Mouse (Mus musculus): ENCODE results near the gene Cldn14. TPM values are rescaled to one million over a fixed set of nuclear protein-coding genes. Genes with fewer than 3 reads are reported as not detected.
"Not testable (repeated sequence)": the region's sequence is repeated elsewhere in the genome, so short reads cannot be mapped to it uniquely, and the experiment has no call there.

Cldn14 gene
- total RNA-seq, 2 experiments from 2014 or later, result not detected

GRCm38 (mm10) chr16:94010156-94010555 lies 1.5 kb upstream of the Cldn14 start:
- ATAC-seq (replicated peaks; ENCODE audit: poor library complexity, severe bottlenecking), result no peak

GRCm38 (mm10) chr16:94009356-94009755 lies 719 bp upstream of the Cldn14 start:
- no peak for ATAC-seq (replicated peaks; ENCODE audit: poor library complexity, severe bottlenecking)

- peak; percentile 49 for ATAC-seq (replicated peaks; ENCODE audit: poor library complexity, severe bottlenecking)
These were observed 1.7 kb downstream of the Cldn14 start for GRCm38 (mm10) chr16:94006706-94007665.

GRCm38 (mm10) chr16:94003478-94003877 lies 5.2 kb downstream of the Cldn14 start:
- no peak for ATAC-seq (replicated peaks; ENCODE audit: poor library complexity, severe bottlenecking)

GRCm38 (mm10) chr16:94001366-94001765 lies 7.3 kb downstream of the Cldn14 start:
- ATAC-seq (replicated peaks; ENCODE audit: poor library complexity, severe bottlenecking), result no peak

GRCm38 (mm10) chr16:93998895-93999294 lies 9.7 kb downstream of the Cldn14 start:
- no peak for ATAC-seq (replicated peaks; ENCODE audit: poor library complexity, severe bottlenecking)

- ATAC-seq (replicated peaks; ENCODE audit: poor library complexity, severe bottlenecking), result no peak
These were observed 25.1 kb downstream of the Cldn14 start for GRCm38 (mm10) chr16:93983576-93983975.

- peak; percentile 83 for ATAC-seq (replicated peaks; ENCODE audit: poor library complexity, severe bottlenecking)
These were observed 26.3 kb downstream of the Cldn14 start for GRCm38 (mm10) chr16:93982341-93982740.

- ATAC-seq (replicated peaks; ENCODE audit: poor library complexity, severe bottlenecking), result no peak
These were observed 27.3 kb downstream of the Cldn14 start for GRCm38 (mm10) chr16:93981190-93981841.

- ATAC-seq (replicated peaks; ENCODE audit: poor library complexity, severe bottlenecking), result not testable (repeated sequence)
These were observed 28.3 kb downstream of the Cldn14 start for GRCm38 (mm10) chr16:93980338-93980737.

GRCm38 (mm10) chr16:93979316-93979715 lies 29.3 kb downstream of the Cldn14 start:
- ATAC-seq (replicated peaks; ENCODE audit: poor library complexity, severe bottlenecking), result no peak

- ATAC-seq (replicated peaks; ENCODE audit: poor library complexity, severe bottlenecking), result peak; percentile 67
These were observed 31.1 kb downstream of the Cldn14 start for GRCm38 (mm10) chr16:93977587-93977986.

GRCm38 (mm10) chr16:93976907-93977306 lies 31.7 kb downstream of the Cldn14 start:
- ATAC-seq (replicated peaks; ENCODE audit: poor library complexity, severe bottlenecking), result no peak

GRCm38 (mm10) chr16:93975430-93975829 lies 33.2 kb downstream of the Cldn14 start:
- ATAC-seq (replicated peaks; ENCODE audit: poor library complexity, severe bottlenecking), result no peak

GRCm38 (mm10) chr16:93974278-93974677 lies 34.4 kb downstream of the Cldn14 start:
- no peak for ATAC-seq (replicated peaks; ENCODE audit: poor library complexity, severe bottlenecking)

- ATAC-seq (replicated peaks; ENCODE audit: poor library complexity, severe bottlenecking), result peak; percentile 81
These were observed 35.1 kb downstream of the Cldn14 start for GRCm38 (mm10) chr16:93973554-93973953.

GRCm38 (mm10) chr16:93973123-93973522 lies 35.5 kb downstream of the Cldn14 start:
- ATAC-seq (replicated peaks; ENCODE audit: poor library complexity, severe bottlenecking), result no peak

- ATAC-seq (replicated peaks; ENCODE audit: poor library complexity, severe bottlenecking), result no peak
These were observed 37.6 kb downstream of the Cldn14 start for GRCm38 (mm10) chr16:93971046-93971445.

GRCm38 (mm10) chr16:93967893-93968292 lies 40.7 kb downstream of the Cldn14 start:
- no peak for ATAC-seq (replicated peaks; ENCODE audit: poor library complexity, severe bottlenecking)

GRCm38 (mm10) chr16:93962283-93962682 lies 46.4 kb downstream of the Cldn14 start:
- no peak for ATAC-seq (replicated peaks; ENCODE audit: poor library complexity, severe bottlenecking)

GRCm38 (mm10) chr16:93961099-93961646 lies 47.5 kb downstream of the Cldn14 start:
- ATAC-seq (replicated peaks; ENCODE audit: poor library complexity, severe bottlenecking), result no peak
